Mouse (Mus musculus) heart, postnatal 0 days (tissue): ENCODE results near the gene Ocrl. TPM values are rescaled to one million over a fixed set of nuclear protein-coding genes. Genes with fewer than 3 reads are reported as not detected.

Experiments
- ATAC-seq: fragments of 200-750 bp; cut with Nextera tagmentation; 2 replicates; pipeline ENCODE4 v1.8.0; 2017; ENCODE audit warnings: low read depth, moderate number of reproducible peaks, moderate library complexity; ENCODE audit not compliant: insufficient read depth
- DNase-seq: peaks from one replicate; pipeline ENCODE4 v3.0.0-alpha.2; 2016; ENCODE audit warnings: low spot score
- H3K27ac ChIP-seq: fragments of 300-500 bp; sonication (generic); 2 replicates; pipeline ENCODE4 v1.5.1; 2014; ENCODE audit warnings: low read depth, mild to moderate bottlenecking
- H3K27me3 ChIP-seq: fragments of 300-500 bp; sonication (generic); 2 replicates; pipeline ENCODE4 v1.6.1; 2014; ENCODE audit warnings: low read length, mixed read lengths; ENCODE audit not compliant: control insufficient read depth, insufficient read depth
- H3K36me3 ChIP-seq: fragments of 300-500 bp; sonication (generic); replicated peaks from 2 replicates; pipeline ENCODE4 v1.6.1; 2014; ENCODE audit warnings: low read length, mixed read lengths; ENCODE audit not compliant: control insufficient read depth, insufficient read depth
- H3K4me1 ChIP-seq: fragments of 300-500 bp; sonication (generic); 2 replicates; pipeline ENCODE4 v1.6.1; 2014; ENCODE audit warnings: antibody characterized with exemption; ENCODE audit not compliant: control insufficient read depth, insufficient read depth
- H3K4me2 ChIP-seq: fragments of 300-500 bp; sonication (generic); 2 replicates; pipeline ENCODE4 v1.6.1; 2014; ENCODE audit warnings: low read depth, mild to moderate bottlenecking, low read length, moderate library complexity
- H3K4me3 ChIP-seq: fragments of 300-500 bp; sonication (generic); 2 replicates; pipeline ENCODE4 v1.5.1; 2014; ENCODE audit warnings: low read depth, low read length
- H3K9ac ChIP-seq: fragments of 300-500 bp; sonication (generic); replicated peaks from 2 replicates; pipeline ENCODE4 v1.6.1; 2014; ENCODE audit warnings: low read depth, low read length, mixed read lengths
- H3K9me3 ChIP-seq: fragments of 300-500 bp; sonication (generic); replicated peaks from 2 replicates; pipeline ENCODE4 v1.6.1; 2016; ENCODE audit warnings: low read length; ENCODE audit not compliant: control insufficient read depth
- CTCF ChIP-seq: IDR thresholded peaks from 2 replicates; pipeline ENCODE4 v1.5.1; 2016; ENCODE audit warnings: antibody characterized with exemption, control low read depth, low read depth
- EP300 ChIP-seq: IDR thresholded peaks from 2 replicates; pipeline ENCODE4 v1.6.1; 2016; ENCODE audit warnings: antibody characterized with exemption, low read depth
- WGBS: fragments of 180-500 bp; shearing (Covaris S2); extraction: QIAGEN DNeasy Blood & Tissue Kit; methylation state at CpG from one replicate; pipeline ENCODE4 v1.1.7; 2014; 5-methylcytosine and 5-hydroxymethylcytosine counted together
- polyA plus RNA-seq: library from polyadenylated mRNA; unstranded; fragments of >200 nt; fragmentation: Nextera tagmentation; extraction: Ambion mirVana; gene quantifications from 2 replicates; pipeline ENCODE4 v1.2.1, GENCODE M21; 2015
- total RNA-seq: library from RNA; depleted of rRNA; stranded (reverse); fragments of >200 nt; gene quantifications from 2 replicates; pipeline ENCODE4 v1.2.3, GENCODE M21; 2014; ENCODE audit warnings: low replicate concordance

Gene Ocrl
- total and polyA plus RNA-seq, 2 experiments from 2014 or later, result 6.0 to 16.5 TPM

DNA sequence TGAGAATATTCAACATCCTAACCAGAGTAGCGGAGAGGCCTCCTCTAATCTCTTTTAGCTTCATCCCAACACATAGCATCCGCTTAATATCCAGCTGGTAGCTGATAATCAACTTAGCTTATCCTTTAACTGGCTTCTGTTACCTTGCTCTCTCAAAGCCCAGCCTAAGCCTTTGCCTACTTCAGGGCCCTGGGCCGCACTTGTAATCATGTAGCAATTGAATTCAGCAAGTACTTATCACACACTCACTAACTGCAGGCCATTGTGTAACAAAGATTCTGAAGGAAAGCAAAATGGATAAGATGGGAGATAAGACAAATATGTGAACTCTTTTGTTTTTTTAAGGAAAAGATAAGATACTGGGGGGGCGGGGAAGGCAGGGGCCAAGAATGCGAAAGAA is 64.9 kb downstream of the Ocrl start:
- H3K36me3 ChIP-seq, result no peaks in the 10 kb centered on the region
- TF ChIP-seq CTCF (no peak), EP300 (no peak)
- ATAC-seq, result no peak
- H3K27ac ChIP-seq, result no peak overlapping the region
- H3K27me3 ChIP-seq, result no peaks in the 10 kb centered on the region
- no peaks in the 10 kb centered on the region for H3K4me1 ChIP-seq
- WGBS, result 51% methylated on average over 5 of the region's 5 CpGs
- no peak overlapping the region for H3K4me2 ChIP-seq
- H3K9me3 ChIP-seq, result no peaks in the 10 kb centered on the region
- H3K4me3 ChIP-seq, result no peak overlapping the region
- DNase-seq, result no peak
- no peak overlapping the region for H3K9ac ChIP-seq

DNA sequence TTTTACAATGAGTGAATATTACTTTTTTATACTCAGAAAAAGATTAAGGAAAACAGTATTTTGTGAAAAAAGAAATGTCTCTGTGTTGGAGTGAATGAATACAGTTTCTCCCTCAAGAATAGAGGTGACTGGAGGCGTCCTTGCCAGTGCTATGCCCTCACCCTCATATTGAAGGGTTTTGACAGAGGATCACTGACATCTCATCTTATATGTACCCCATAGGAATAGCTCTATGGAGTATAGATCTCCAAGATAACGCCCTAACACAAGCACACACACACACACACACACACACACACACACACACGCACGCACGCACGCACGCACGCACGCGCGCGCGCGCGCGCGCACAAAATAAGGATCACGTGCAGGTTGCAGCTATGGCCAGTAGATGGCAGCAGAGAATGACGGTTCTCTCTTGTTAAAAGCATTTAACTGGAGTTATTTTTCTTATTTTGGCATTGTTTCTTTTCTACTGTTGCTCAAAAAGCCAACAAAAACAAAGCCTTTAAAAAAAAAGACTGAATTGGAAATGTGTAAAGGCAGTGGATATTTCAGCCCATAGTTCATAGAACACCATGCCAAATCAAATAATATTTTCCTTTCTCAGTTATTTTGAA is 72.9 kb downstream of the Ocrl start:
- H3K9me3 ChIP-seq, result no peaks in the 10 kb centered on the region
- H3K4me1 ChIP-seq, result no peaks in the 10 kb centered on the region
- H3K4me3 ChIP-seq, result no peak overlapping the region
- ATAC-seq (no peak), DNase-seq (peak; percentile 17)
- H3K9ac ChIP-seq, result no peak overlapping the region
- 14% methylated on average over 17 of the region's 19 CpGs for WGBS
- H3K27me3 ChIP-seq, result 0 out of 2 replicates have a peak, but pooled peaks cover 2% of the 10 kb centered on the region
- no peaks in the 10 kb centered on the region for H3K36me3 ChIP-seq
- H3K4me2 ChIP-seq, result peak overlapping the region; percentile 37; the same call in 1 of the 2 replicates
- TF ChIP-seq EP300, result no peak
- TF ChIP-seq CTCF, result peak; percentile 60
- H3K27ac ChIP-seq, result no peak overlapping the region

DNA sequence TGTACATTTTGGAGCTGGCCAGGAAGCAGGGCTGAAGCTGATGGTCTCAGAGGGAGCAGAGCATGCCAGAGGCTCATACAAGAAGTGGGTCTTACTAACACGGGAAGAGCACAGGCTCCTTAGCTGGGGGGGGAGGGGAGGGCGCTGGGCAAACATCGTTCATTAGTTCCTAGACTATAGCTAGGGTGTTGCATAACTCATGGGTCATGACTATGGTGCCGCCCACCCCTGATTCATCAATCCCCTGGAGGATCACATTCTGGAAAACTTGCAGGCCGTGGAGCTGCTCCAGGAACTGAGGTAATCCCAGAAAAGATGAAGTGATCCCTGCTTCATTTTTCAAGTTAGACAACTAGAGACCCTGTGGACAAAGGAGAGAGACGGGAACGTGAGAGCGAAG is 75.8 kb downstream of the Ocrl start:
- ATAC-seq (no peak; the same call in 1 of the 2 replicates), DNase-seq (no peak)
- Histone ChIP-seq H3K9ac (no peak overlapping the region), H3K27me3 (0 out of 2 replicates have a peak, but pooled peaks cover 2% of the 10 kb centered on the region), H3K9me3 (no peaks in the 10 kb centered on the region), H3K4me2 (no peak overlapping the region), H3K4me1 (no peaks in the 10 kb centered on the region), H3K27ac (no peak overlapping the region), H3K4me3 (no peak overlapping the region), H3K36me3 (no peaks in the 10 kb centered on the region)
- WGBS, result 62% methylated on average over 8 of the region's 8 CpGs
- no peak for TF ChIP-seq CTCF
- no peak for TF ChIP-seq EP300

DNA sequence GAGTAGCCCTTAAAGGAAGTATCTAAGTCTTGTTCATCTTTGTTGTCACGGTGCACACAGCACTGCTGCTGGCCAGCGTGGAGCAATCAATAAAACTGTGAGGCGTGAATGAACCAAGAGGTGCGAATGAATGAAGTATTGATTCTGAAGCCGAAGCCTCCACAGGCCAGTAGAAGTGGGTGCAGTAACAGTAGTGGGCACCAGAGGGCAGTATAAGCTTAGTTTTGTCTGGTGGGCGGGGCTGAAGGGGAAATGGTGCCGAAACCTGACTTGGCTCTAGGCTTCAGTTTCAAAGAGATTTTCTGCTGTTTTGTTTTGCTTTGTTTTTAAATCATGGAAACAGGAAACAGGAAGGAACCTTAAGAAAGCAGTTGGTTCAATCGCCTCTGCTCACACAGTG is 80.4 kb downstream of the Ocrl start:
- Histone ChIP-seq H3K36me3 (no peaks in the 10 kb centered on the region), H3K4me2 (peak overlapping the region; percentile 32), H3K27me3 (0 out of 2 replicates have a peak, but pooled peaks cover under 1% of the 10 kb centered on the region), H3K4me3 (no peak overlapping the region), H3K27ac (no peak overlapping the region), H3K4me1 (no peaks in the 10 kb centered on the region), H3K9me3 (no peaks in the 10 kb centered on the region), H3K9ac (no peak overlapping the region)
- ATAC-seq, result no peak
- DNase-seq, result peak; percentile 16
- TF ChIP-seq CTCF (peak; percentile 75), EP300 (no peak)
- WGBS, result 15% methylated on average over 8 of the region's 8 CpGs

DNA sequence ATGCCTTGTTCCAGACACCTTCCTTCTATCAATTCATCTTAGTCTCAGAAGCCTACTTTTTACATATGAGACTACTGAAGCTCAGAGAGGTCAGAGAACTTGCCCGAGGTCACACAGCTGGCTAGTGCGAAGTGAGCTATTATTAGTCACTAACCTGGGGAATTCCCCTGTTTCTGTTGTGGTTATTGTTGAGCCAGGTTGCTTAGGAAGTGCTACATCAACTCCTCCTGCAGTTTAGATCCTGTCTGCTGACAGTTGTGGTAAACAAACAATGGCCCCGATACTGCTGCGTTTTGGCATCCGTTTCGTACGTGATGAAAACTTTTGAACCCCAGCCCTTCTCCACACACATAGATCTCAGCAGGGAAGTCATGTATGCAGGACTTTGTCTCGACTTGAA is 86.2 kb downstream of the Ocrl start:
- Histone ChIP-seq H3K27ac (peak overlapping the region; percentile 18; the same call in 1 of the 2 replicates), H3K9ac (no peak overlapping the region), H3K4me3 (no peak overlapping the region), H3K4me2 (no peak overlapping the region), H3K4me1 (no peaks in the 10 kb centered on the region), H3K36me3 (no peaks in the 10 kb centered on the region), H3K27me3 (no peaks in the 10 kb centered on the region), H3K9me3 (no peaks in the 10 kb centered on the region)
- DNase-seq (no peak), ATAC-seq (no peak)
- WGBS, result 75% methylated on average over 8 of the region's 8 CpGs
- TF ChIP-seq EP300 (no peak), CTCF (no peak)

DNA sequence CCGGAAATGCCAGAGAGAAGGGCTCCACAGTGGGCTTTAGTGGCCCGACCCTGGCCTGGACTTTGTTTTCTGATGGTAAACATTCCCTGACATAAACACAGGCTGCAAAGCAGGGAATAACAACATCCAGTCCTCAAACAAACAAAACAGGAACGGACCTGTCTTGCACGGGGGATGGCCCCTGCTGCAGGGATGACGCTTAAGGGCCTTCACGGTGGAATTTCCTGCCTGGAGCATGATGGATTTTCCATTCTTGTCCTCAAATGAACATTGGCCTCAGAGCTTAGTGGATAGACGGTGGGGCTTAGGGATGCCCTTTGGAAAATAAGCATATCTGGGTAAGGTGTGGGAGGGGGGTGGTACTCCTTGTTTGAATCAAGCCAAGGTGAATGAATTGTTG is 89.0 kb downstream of the Ocrl start:
- Histone ChIP-seq H3K9ac (no peak overlapping the region), H3K27ac (no peak overlapping the region), H3K4me2 (no peak overlapping the region), H3K36me3 (no peaks in the 10 kb centered on the region), H3K4me1 (no peaks in the 10 kb centered on the region), H3K4me3 (no peak overlapping the region), H3K9me3 (no peaks in the 10 kb centered on the region), H3K27me3 (no peaks in the 10 kb centered on the region)
- TF ChIP-seq CTCF, result no peak
- TF ChIP-seq EP300, result no peak
- WGBS, result 57% methylated on average over 7 of the region's 7 CpGs
- DNase-seq, result no peak
- no peak for ATAC-seq
